Mouse (Mus musculus) right cerebral cortex, postnatal 4 days (tissue): ENCODE measurements around the gene Prpf19.

Experiments
- DNase-seq: peaks from one replicate; pipeline ENCODE4 v3.0.0-alpha.2; 2022

Gene Prpf19

GRCm38 (mm10) chr19:10940097-10940800 is 45.2 kb downstream of the Prpf19 start:
- DNase-seq = peak; percentile 82

GRCm38 (mm10) chr19:10940801-10941457 is 45.9 kb downstream of the Prpf19 start:
- peak; percentile 53 for DNase-seq

GRCm38 (mm10) chr19:10943955-10944354 is 48.9 kb downstream of the Prpf19 start:
- DNase-seq = no peak

- no peak for DNase-seq
Observed at GRCm38 (mm10) chr19:10946506-10946905, 51.5 kb downstream of the Prpf19 start.

- DNase-seq = no peak
Observed at GRCm38 (mm10) chr19:10947219-10947618, 52.2 kb downstream of the Prpf19 start.

- DNase-seq = peak; percentile 9
Observed at GRCm38 (mm10) chr19:10948416-10948815, 53.4 kb downstream of the Prpf19 start.

- peak; percentile 95 for DNase-seq
Observed at GRCm38 (mm10) chr19:10949112-10949511, 54.1 kb downstream of the Prpf19 start, which contains the start of gene Ccdc86. Gene Ccdc86, minus strand, starts transcription at chr19:10949266.

GRCm38 (mm10) chr19:10949558-10949957 is 54.5 kb downstream of the Prpf19 start:
- DNase-seq = no peak

GRCm38 (mm10) chr19:10952021-10952939 is 57.2 kb downstream of the Prpf19 start:
- DNase-seq = peak; percentile 23
